Mouse (Mus musculus): ENCODE measurements around the gene Abhd17c. TPM values are rescaled to one million over a fixed set of nuclear protein-coding genes. Genes with fewer than 3 reads are reported as not detected.
A peak's percentile ranks its signal among the peaks of the same experiment; 100 is the strongest.

Abhd17c gene
- polyA plus RNA-seq, 1 experiment from 2014 or later, result 34.9 TPM

- ATAC-seq (ENCODE audit: low read depth) (no peak), DNase-seq (ENCODE audit: low spot score) (no peak)
- H3K4me3 ChIP-seq (ENCODE audit: low read depth, low read length), result peak overlapping the region; percentile 86
- H3K27me3 ChIP-seq (replicated peaks; ENCODE audit: control insufficient read depth, insufficient read depth, low read length), result no peaks in the 10 kb centered on the region
- no peaks in the 10 kb centered on the region for H3K9me3 ChIP-seq (ENCODE audit: control insufficient read depth, low read length)
- H3K36me3 ChIP-seq (ENCODE audit: control insufficient read depth, insufficient read depth, low read length), result no peaks in the 10 kb centered on the region
- H3K4me1 ChIP-seq (ENCODE audit: control insufficient read depth, insufficient read depth, low read length), result peaks cover 34% of the 10 kb centered on the region
- no peak overlapping the region for H3K27ac ChIP-seq (replicated peaks; ENCODE audit: low read depth, low read length)
- H3K4me2 ChIP-seq (ENCODE audit: low read depth, low read length), result peak overlapping the region; percentile 91
- WGBS, result 56% methylated on average over 4 of the region's 4 CpGs
- H3K9ac ChIP-seq (ENCODE audit: low read depth, low read length), result no peak overlapping the region
These were observed 1.9 kb downstream of the Abhd17c start for GRCm38 (mm10) chr7:84149821-84150220.

GRCm38 (mm10) chr7:84148896-84149295, 2.8 kb downstream of the Abhd17c start:
- Histone ChIP-seq H3K36me3 (ENCODE audit: control insufficient read depth, insufficient read depth, low read length) (no peaks in the 10 kb centered on the region), H3K9me3 (ENCODE audit: control insufficient read depth, low read length) (no peaks in the 10 kb centered on the region), H3K4me3 (ENCODE audit: low read depth, low read length) (no peak overlapping the region), H3K9ac (ENCODE audit: low read depth, low read length) (no peak overlapping the region), H3K27ac (replicated peaks; ENCODE audit: low read depth, low read length) (no peak overlapping the region), H3K27me3 (replicated peaks; ENCODE audit: control insufficient read depth, insufficient read depth, low read length) (no peaks in the 10 kb centered on the region), H3K4me1 (ENCODE audit: control insufficient read depth, insufficient read depth, low read length) (peaks cover 36% of the 10 kb centered on the region), H3K4me2 (ENCODE audit: low read depth, low read length) (no peak overlapping the region)
- ATAC-seq (ENCODE audit: low read depth) (no peak), DNase-seq (ENCODE audit: low spot score) (no peak)
- WGBS, result 86% methylated on average over 3 of the region's 3 CpGs

GRCm38 (mm10) chr7:84147746-84148145, 3.9 kb downstream of the Abhd17c start:
- no peak overlapping the region for H3K27ac ChIP-seq (replicated peaks; ENCODE audit: low read depth, low read length)

GRCm38 (mm10) chr7:84145633-84146032, 6.1 kb downstream of the Abhd17c start:
- no peak overlapping the region for H3K9ac ChIP-seq (ENCODE audit: low read depth, low read length)
- H3K27ac ChIP-seq (replicated peaks; ENCODE audit: low read depth, low read length), result no peak overlapping the region
- H3K4me2 ChIP-seq (ENCODE audit: low read depth, low read length), result no peak overlapping the region
- no peak for DNase-seq (ENCODE audit: low spot score)
- H3K4me1 ChIP-seq (ENCODE audit: control insufficient read depth, insufficient read depth, low read length), result peaks cover 45% of the 10 kb centered on the region
- no peaks in the 10 kb centered on the region for H3K9me3 ChIP-seq (ENCODE audit: control insufficient read depth, low read length)
- H3K27me3 ChIP-seq (replicated peaks; ENCODE audit: control insufficient read depth, insufficient read depth, low read length), result no peaks in the 10 kb centered on the region
- no peak for ATAC-seq (ENCODE audit: low read depth)
- WGBS, result 72% methylated on average over 2 of the region's 2 CpGs
- no peak overlapping the region for H3K4me3 ChIP-seq (ENCODE audit: low read depth, low read length)
- H3K36me3 ChIP-seq (ENCODE audit: control insufficient read depth, insufficient read depth, low read length), result no peaks in the 10 kb centered on the region

More at GRCm38 (mm10) chr7:84147746-84148145, 3.9 kb downstream of the Abhd17c start:
- peaks cover 47% of the 10 kb centered on the region for H3K4me1 ChIP-seq (ENCODE audit: control insufficient read depth, insufficient read depth, low read length)
- no peak overlapping the region for H3K4me3 ChIP-seq (ENCODE audit: low read depth, low read length)
- no peak overlapping the region for H3K9ac ChIP-seq (ENCODE audit: low read depth, low read length)
- H3K9me3 ChIP-seq (ENCODE audit: control insufficient read depth, low read length), result no peaks in the 10 kb centered on the region
- H3K4me2 ChIP-seq (ENCODE audit: low read depth, low read length), result no peak overlapping the region
- DNase-seq (ENCODE audit: low spot score) (no peak), ATAC-seq (ENCODE audit: low read depth) (no peak)
- no peaks in the 10 kb centered on the region for H3K27me3 ChIP-seq (replicated peaks; ENCODE audit: control insufficient read depth, insufficient read depth, low read length)
- no peaks in the 10 kb centered on the region for H3K36me3 ChIP-seq (ENCODE audit: control insufficient read depth, insufficient read depth, low read length)
- 83% methylated on average over 1 of the region's 1 CpGs for WGBS

GRCm38 (mm10) chr7:84142736-84143473, 8.8 kb downstream of the Abhd17c start:
- Histone ChIP-seq H3K4me1 (ENCODE audit: control insufficient read depth, insufficient read depth, low read length) (peaks cover 33% of the 10 kb centered on the region), H3K27me3 (replicated peaks; ENCODE audit: control insufficient read depth, insufficient read depth, low read length) (no peaks in the 10 kb centered on the region), H3K9me3 (ENCODE audit: control insufficient read depth, low read length) (no peaks in the 10 kb centered on the region), H3K27ac (replicated peaks; ENCODE audit: low read depth, low read length) (0 out of 2 replicates have a peak overlapping the region, but pooled peaks have one; percentile 28), H3K36me3 (ENCODE audit: control insufficient read depth, insufficient read depth, low read length) (no peaks in the 10 kb centered on the region), H3K9ac (ENCODE audit: low read depth, low read length) (no peak overlapping the region), H3K4me3 (ENCODE audit: low read depth, low read length) (no peak overlapping the region), H3K4me2 (ENCODE audit: low read depth, low read length) (no peak overlapping the region)
- peak; percentile 38; the same call in 1 of the 2 replicates for ATAC-seq (ENCODE audit: low read depth)
- WGBS, result 36% methylated on average over 7 of the region's 7 CpGs
- DNase-seq (ENCODE audit: low spot score), result peak; percentile 46

GRCm38 (mm10) chr7:84142196-84142595, 9.5 kb downstream of the Abhd17c start:
- no peaks in the 10 kb centered on the region for H3K27me3 ChIP-seq (replicated peaks; ENCODE audit: control insufficient read depth, insufficient read depth, low read length)
- H3K4me3 ChIP-seq (ENCODE audit: low read depth, low read length), result no peak overlapping the region
- ATAC-seq (ENCODE audit: low read depth), result no peak
- H3K9me3 ChIP-seq (ENCODE audit: control insufficient read depth, low read length), result no peaks in the 10 kb centered on the region
- no peaks in the 10 kb centered on the region for H3K36me3 ChIP-seq (ENCODE audit: control insufficient read depth, insufficient read depth, low read length)
- no peak overlapping the region for H3K4me2 ChIP-seq (ENCODE audit: low read depth, low read length)
- H3K9ac ChIP-seq (ENCODE audit: low read depth, low read length), result no peak overlapping the region
- H3K27ac ChIP-seq (replicated peaks; ENCODE audit: low read depth, low read length), result no peak overlapping the region
- no peak for DNase-seq (ENCODE audit: low spot score)
- H3K4me1 ChIP-seq (ENCODE audit: control insufficient read depth, insufficient read depth, low read length), result peaks cover 33% of the 10 kb centered on the region
- WGBS, result 84% methylated on average over 4 of the region's 4 CpGs

- H3K4me3 ChIP-seq (ENCODE audit: low read depth, low read length), result no peak overlapping the region
- 66% methylated on average over 4 of the region's 4 CpGs for WGBS
- H3K9me3 ChIP-seq (ENCODE audit: control insufficient read depth, low read length), result no peaks in the 10 kb centered on the region
- peaks cover 21% of the 10 kb centered on the region for H3K4me1 ChIP-seq (ENCODE audit: control insufficient read depth, insufficient read depth, low read length)
- ATAC-seq (ENCODE audit: low read depth), result no peak
- H3K36me3 ChIP-seq (ENCODE audit: control insufficient read depth, insufficient read depth, low read length), result no peaks in the 10 kb centered on the region
- H3K9ac ChIP-seq (ENCODE audit: low read depth, low read length), result no peak overlapping the region
- no peak overlapping the region for H3K27ac ChIP-seq (replicated peaks; ENCODE audit: low read depth, low read length)
- no peak overlapping the region for H3K4me2 ChIP-seq (ENCODE audit: low read depth, low read length)
- H3K27me3 ChIP-seq (replicated peaks; ENCODE audit: control insufficient read depth, insufficient read depth, low read length), result no peaks in the 10 kb centered on the region
- DNase-seq (ENCODE audit: low spot score), result no peak
These were observed 12.1 kb downstream of the Abhd17c start for GRCm38 (mm10) chr7:84139566-84139965.

- H3K4me1 ChIP-seq (ENCODE audit: control insufficient read depth, insufficient read depth, low read length), result peaks cover 20% of the 10 kb centered on the region
These were observed 13.0 kb downstream of the Abhd17c start for GRCm38 (mm10) chr7:84138731-84139130.

GRCm38 (mm10) chr7:84137779-84138178, 13.9 kb downstream of the Abhd17c start:
- DNase-seq (ENCODE audit: low spot score), result no peak
- H3K9me3 ChIP-seq (ENCODE audit: control insufficient read depth, low read length), result no peaks in the 10 kb centered on the region
- H3K27me3 ChIP-seq (replicated peaks; ENCODE audit: control insufficient read depth, insufficient read depth, low read length), result no peaks in the 10 kb centered on the region
- no peak overlapping the region for H3K4me3 ChIP-seq (ENCODE audit: low read depth, low read length)
- H3K4me1 ChIP-seq (ENCODE audit: control insufficient read depth, insufficient read depth, low read length), result peaks cover 13% of the 10 kb centered on the region
- no peaks in the 10 kb centered on the region for H3K36me3 ChIP-seq (ENCODE audit: control insufficient read depth, insufficient read depth, low read length)
- H3K9ac ChIP-seq (ENCODE audit: low read depth, low read length), result no peak overlapping the region
- WGBS, result 68% methylated on average over 3 of the region's 3 CpGs
- no peak overlapping the region for H3K27ac ChIP-seq (replicated peaks; ENCODE audit: low read depth, low read length)
- no peak overlapping the region for H3K4me2 ChIP-seq (ENCODE audit: low read depth, low read length)
- ATAC-seq (ENCODE audit: low read depth), result no peak

More at GRCm38 (mm10) chr7:84138731-84139130, 13.0 kb downstream of the Abhd17c start:
- Histone ChIP-seq H3K27ac (replicated peaks; ENCODE audit: low read depth, low read length) (no peak overlapping the region), H3K4me2 (ENCODE audit: low read depth, low read length) (no peak overlapping the region), H3K27me3 (replicated peaks; ENCODE audit: control insufficient read depth, insufficient read depth, low read length) (no peaks in the 10 kb centered on the region), H3K4me3 (ENCODE audit: low read depth, low read length) (no peak overlapping the region), H3K9me3 (ENCODE audit: control insufficient read depth, low read length) (no peaks in the 10 kb centered on the region), H3K9ac (ENCODE audit: low read depth, low read length) (no peak overlapping the region), H3K36me3 (ENCODE audit: control insufficient read depth, insufficient read depth, low read length) (no peaks in the 10 kb centered on the region)
- DNase-seq (ENCODE audit: low spot score) (no peak), ATAC-seq (ENCODE audit: low read depth) (no peak)
- WGBS, result 70% methylated on average over 4 of the region's 4 CpGs

Data from embryonic facial prominence, embryonic 14.5 days (tissue).